Mouse (Mus musculus) CH12.LX (cell line): ENCODE data around the gene Nup62. TPM values are rescaled to one million over a fixed set of nuclear protein-coding genes. Genes with fewer than 3 reads are reported as not detected.

Source experiments
- DNase-seq: peaks from one replicate; pipeline ENCODE4 v3.0.0-alpha.2; 2013; ENCODE audit errors: extremely low read depth
- H3K27ac ChIP-seq: 2 replicates; pipeline ENCODE4 v1.5.1; 2012; ENCODE audit warnings: low read depth, mild to moderate bottlenecking, control low read depth, moderate library complexity; ENCODE audit not compliant: insufficient read depth
- H3K27me3 ChIP-seq: replicated peaks from 2 replicates; pipeline ENCODE3; 2012; ENCODE audit warnings: inconsistent platforms
- H3K36me3 ChIP-seq, 2 experiments: replicated peaks in 1 of 2; 2 replicates each; pipeline versions ENCODE3 to v1.6.1; 2012; ENCODE audit warnings: inconsistent platforms in 1 of 2, low read length in 1 of 2, mild to moderate bottlenecking in 1 of 2, mixed read lengths in 1 of 2, moderate library complexity in 1 of 2; ENCODE audit not compliant: control insufficient read depth in 1 of 2, insufficient read depth in 1 of 2
- H3K4me1 ChIP-seq, 2 experiments: 2 replicates each; pipeline ENCODE4 v1.6.1; 2012; ENCODE audit warnings: inconsistent platforms in 1 of 2, moderate library complexity in 1 of 2; ENCODE audit not compliant: insufficient read depth in 2 of 2, control insufficient read depth in 1 of 2
- H3K4me2 ChIP-seq: 2 replicates; pipeline ENCODE4 v1.6.1; 2012; ENCODE audit warnings: low read depth, mild to moderate bottlenecking, control low read depth; ENCODE audit not compliant: poor library complexity, insufficient read depth, severe bottlenecking
- H3K4me3 ChIP-seq, 3 experiments: fragments of 150-350 bp in 1 of 3; sonication (generic) in 1 of 3; replicated peaks in 1 of 3; 2 replicates each; pipeline versions ENCODE3 to v1.5.1; 2011 to 2012; ENCODE audit warnings: low read depth in 2 of 3, low read length in 2 of 3, mild to moderate bottlenecking in 2 of 3, moderate library complexity in 2 of 3, control low read depth in 1 of 3, improper control_type of control experiment in 1 of 3, inconsistent platforms in 1 of 3, mixed read lengths in 1 of 3; ENCODE audit not compliant: poor library complexity in 1 of 3
- H3K79me2 ChIP-seq: replicated peaks from 2 replicates; pipeline ENCODE4 v1.6.1; 2012; ENCODE audit warnings: mild to moderate bottlenecking, moderate library complexity; ENCODE audit not compliant: control insufficient read depth, poor library complexity, insufficient read depth, severe bottlenecking; ENCODE audit errors: extremely low read depth
- H3K9ac ChIP-seq: 2 replicates; pipeline ENCODE4 v1.6.1; 2012; ENCODE audit warnings: low read depth, mild to moderate bottlenecking, control low read depth, moderate library complexity; ENCODE audit not compliant: insufficient read depth
- H3K9me3 ChIP-seq: replicated peaks from 2 replicates; pipeline ENCODE3; 2012; ENCODE audit warnings: low read length, inconsistent platforms, mixed read lengths
- BHLHE40 ChIP-seq: IDR thresholded peaks from 2 replicates; pipeline ENCODE4 v1.6.1; 2011; ENCODE audit warnings: mild to moderate bottlenecking, low read depth, low read length, improper control_type of control experiment
- CHD1 ChIP-seq: IDR thresholded peaks from 2 replicates; pipeline ENCODE4 v1.6.1; 2012; ENCODE audit warnings: low read depth, low read length, improper control_type of control experiment, inconsistent platforms
- CHD2 ChIP-seq: IDR thresholded peaks from 2 replicates; pipeline ENCODE4 v1.6.1; 2011; ENCODE audit warnings: low read length, improper control_type of control experiment
- CTCF ChIP-seq, 2 experiments: IDR thresholded peaks in 1 of 2; conservative IDR thresholded peaks in 1 of 2; 2 replicates each; pipeline ENCODE4 v1.5.1; 2011 to 2012; ENCODE audit warnings: low read depth in 2 of 2, low read length in 2 of 2, improper control_type of control experiment in 1 of 2, inconsistent platforms in 1 of 2, mild to moderate bottlenecking in 1 of 2, moderate library complexity in 1 of 2
- E2F4 ChIP-seq: IDR thresholded peaks from 2 replicates; pipeline ENCODE4 v1.6.1; 2011; ENCODE audit warnings: low read depth, low read length, improper control_type of control experiment; ENCODE audit not compliant: insufficient replicate concordance
- ELF1 ChIP-seq: IDR thresholded peaks from 2 replicates; pipeline ENCODE4 v1.6.1; 2014; ENCODE audit warnings: low read depth, mild to moderate bottlenecking, inconsistent platforms, low read length, improper control_type of control experiment
- EP300 ChIP-seq: IDR thresholded peaks from 2 replicates; pipeline ENCODE4 v1.6.1; 2011; ENCODE audit warnings: low read length, improper control_type of control experiment
- ETS1 ChIP-seq: conservative IDR thresholded peaks from 2 replicates; pipeline ENCODE4 v1.6.1; 2012; ENCODE audit warnings: low read depth, mild to moderate bottlenecking, inconsistent platforms, low read length, improper control_type of control experiment, moderate library complexity
- GABPA ChIP-seq: IDR thresholded peaks from 2 replicates; pipeline ENCODE4 v1.6.1; 2012; ENCODE audit warnings: low read depth, low read length, improper control_type of control experiment, inconsistent platforms; ENCODE audit not compliant: insufficient replicate concordance
- HCFC1 ChIP-seq: IDR thresholded peaks from 2 replicates; pipeline ENCODE4 v1.6.1; 2012; ENCODE audit warnings: low read depth, mild to moderate bottlenecking, inconsistent platforms, low read length, improper control_type of control experiment
- IRF4 ChIP-seq: IDR thresholded peaks from 2 replicates; pipeline ENCODE4 v1.6.1; 2014; ENCODE audit warnings: low read depth, mild to moderate bottlenecking, inconsistent platforms, low read length, improper control_type of control experiment
- JUN ChIP-seq: IDR thresholded peaks from 2 replicates; pipeline ENCODE4 v1.6.1; 2011; ENCODE audit warnings: low read depth, mild to moderate bottlenecking, low read length, improper control_type of control experiment, moderate library complexity; ENCODE audit not compliant: insufficient read depth
- KAT2A ChIP-seq: IDR thresholded peaks from 2 replicates; pipeline ENCODE4 v1.6.1; 2012; ENCODE audit warnings: low read length, improper control_type of control experiment, inconsistent platforms; ENCODE audit not compliant: insufficient replicate concordance
- MAFK ChIP-seq: IDR thresholded peaks from 2 replicates; pipeline ENCODE4 v1.6.1; 2011; ENCODE audit warnings: low read length, improper control_type of control experiment; ENCODE audit not compliant: insufficient replicate concordance
- MAX ChIP-seq: IDR thresholded peaks from 2 replicates; pipeline ENCODE4 v1.6.1; 2011; ENCODE audit warnings: low read length, improper control_type of control experiment
- MAZ ChIP-seq: IDR thresholded peaks from 2 replicates; pipeline ENCODE4 v1.6.1; 2012; ENCODE audit warnings: low read depth, mild to moderate bottlenecking, inconsistent platforms, low read length, improper control_type of control experiment, moderate library complexity
- MEF2A ChIP-seq: IDR thresholded peaks from 2 replicates; pipeline ENCODE4 v1.6.1; 2014; ENCODE audit warnings: low read depth, mild to moderate bottlenecking, inconsistent platforms, low read length, improper control_type of control experiment, borderline replicate concordance
- MXI1 ChIP-seq: IDR thresholded peaks from 2 replicates; pipeline ENCODE4 v1.6.1; 2011; ENCODE audit warnings: mild to moderate bottlenecking, low read depth, low read length, improper control_type of control experiment
- MYC ChIP-seq: IDR thresholded peaks from 2 replicates; pipeline ENCODE4 v1.6.1; 2011; ENCODE audit warnings: low read depth, mild to moderate bottlenecking, improper control_type of control experiment, low read length
- NELFE ChIP-seq: IDR thresholded peaks from 2 replicates; pipeline ENCODE4 v1.6.1; 2011; ENCODE audit warnings: low read depth, low read length, improper control_type of control experiment
- NRF1 ChIP-seq: IDR thresholded peaks from 2 replicates; pipeline ENCODE4 v1.6.1; 2014; ENCODE audit warnings: low read depth, mild to moderate bottlenecking, inconsistent platforms, low read length, improper control_type of control experiment, moderate library complexity
- PAX5 ChIP-seq: IDR thresholded peaks from 2 replicates; pipeline ENCODE4 v1.6.1; 2012; ENCODE audit warnings: low read length, inconsistent platforms, mixed read lengths
- POLR2A ChIP-seq: IDR thresholded peaks from 2 replicates; pipeline ENCODE4 v1.6.1; 2011; ENCODE audit warnings: low read depth, mild to moderate bottlenecking, improper control_type of control experiment, low read length
- POLR2AphosphoS2 ChIP-seq: IDR thresholded peaks from 2 replicates; pipeline ENCODE4 v1.6.1; 2011; ENCODE audit warnings: low read depth, low read length, improper control_type of control experiment
- RAD21 ChIP-seq: IDR thresholded peaks from 2 replicates; pipeline ENCODE4 v1.6.1; 2011; ENCODE audit warnings: low read depth, mild to moderate bottlenecking, low read length, improper control_type of control experiment, moderate library complexity
- RCOR1 ChIP-seq: conservative IDR thresholded peaks from 2 replicates; pipeline ENCODE4 v1.6.1; 2012; ENCODE audit warnings: low read depth, mild to moderate bottlenecking, inconsistent platforms, low read length, improper control_type of control experiment
- SIN3A ChIP-seq: IDR thresholded peaks from 2 replicates; pipeline ENCODE4 v1.6.1; 2012; ENCODE audit warnings: low read length, improper control_type of control experiment, inconsistent platforms
- SMC3 ChIP-seq: IDR thresholded peaks from 2 replicates; pipeline ENCODE4 v1.6.1; 2011; ENCODE audit warnings: low read depth, low read length, improper control_type of control experiment
- TBP ChIP-seq: conservative IDR thresholded peaks from 2 replicates; pipeline ENCODE4 v1.6.1; 2011; ENCODE audit warnings: low read depth, low read length, improper control_type of control experiment
- TCF12 ChIP-seq: IDR thresholded peaks from 2 replicates; pipeline ENCODE4 v1.6.1; 2014; ENCODE audit warnings: low read depth, mild to moderate bottlenecking, inconsistent platforms, low read length, improper control_type of control experiment
- UBTF ChIP-seq: IDR thresholded peaks from 2 replicates; pipeline ENCODE4 v1.6.1; 2012; ENCODE audit warnings: low read depth, mild to moderate bottlenecking, inconsistent platforms, low read length, improper control_type of control experiment, moderate library complexity
- USF1 ChIP-seq: IDR thresholded peaks from 2 replicates; pipeline ENCODE4 v1.6.1; 2014; ENCODE audit warnings: low read depth, mild to moderate bottlenecking, inconsistent platforms, low read length, improper control_type of control experiment
- USF2 ChIP-seq: conservative IDR thresholded peaks from 2 replicates; pipeline ENCODE4 v1.6.1; 2011; ENCODE audit warnings: low read depth, low read length, improper control_type of control experiment
- ZC3H11A ChIP-seq: IDR thresholded peaks from 2 replicates; pipeline ENCODE4 v1.6.1; 2012; ENCODE audit warnings: low read depth, mild to moderate bottlenecking, inconsistent platforms, low read length, improper control_type of control experiment
- ZKSCAN1 ChIP-seq: IDR thresholded peaks from 2 replicates; pipeline ENCODE4 v1.6.1; 2012; ENCODE audit warnings: low read depth, inconsistent platforms, low read length, improper control_type of control experiment, borderline replicate concordance
- ZMIZ1 ChIP-seq: IDR thresholded peaks from 2 replicates; pipeline ENCODE4 v1.6.1; 2012; ENCODE audit warnings: low read depth, mild to moderate bottlenecking, inconsistent platforms, low read length, improper control_type of control experiment
- ZNF384 ChIP-seq: IDR thresholded peaks from 2 replicates; pipeline ENCODE4 v1.6.1; 2012; ENCODE audit warnings: low read depth, low read length, improper control_type of control experiment, inconsistent platforms
- dilution Hi-C: fragments of 300-500 bp; cut with MboI; formaldehyde crosslinking; loops from 2 replicates; pipeline ENCODE4 v1.14.3; 2020; ENCODE audit warnings: low sequenced_read_pairs; ENCODE audit not compliant: extremely low pct_unique_long_range_greater_than_20kb, extremely low pct_ligation_motif_present
- in situ Hi-C: fragments of 300-500 bp; cut with MboI; formaldehyde crosslinking; loops from 3 replicates; pipeline ENCODE4 v1.14.3; 2019; ENCODE audit warnings: low sequenced_read_pairs, low pct_ligation_motif_present, low pct_unique_long_range_greater_than_20kb, mixed read lengths
- polyA plus RNA-seq: library from polyadenylated mRNA; unstranded; fragments of >175 nt; gene quantifications from 2 replicates; pipeline ENCODE4 v1.2.1, GENCODE M21; 2012; ENCODE audit warnings: low read depth; ENCODE audit not compliant: insufficient read length
- total RNA-seq, 2 experiments: library from RNA; depleted of rRNA; stranded (reverse); fragments of 300-350 nt in 1 of 2; fragments of >200 nt in 1 of 2; gene quantifications; 2 replicates each; pipeline ENCODE4 v1.2.3; 2012 to 2014

The Nup62 gene
- total and polyA plus RNA-seq, 3 experiments: 93.3 to 151 (median 101) TPM

DNA sequence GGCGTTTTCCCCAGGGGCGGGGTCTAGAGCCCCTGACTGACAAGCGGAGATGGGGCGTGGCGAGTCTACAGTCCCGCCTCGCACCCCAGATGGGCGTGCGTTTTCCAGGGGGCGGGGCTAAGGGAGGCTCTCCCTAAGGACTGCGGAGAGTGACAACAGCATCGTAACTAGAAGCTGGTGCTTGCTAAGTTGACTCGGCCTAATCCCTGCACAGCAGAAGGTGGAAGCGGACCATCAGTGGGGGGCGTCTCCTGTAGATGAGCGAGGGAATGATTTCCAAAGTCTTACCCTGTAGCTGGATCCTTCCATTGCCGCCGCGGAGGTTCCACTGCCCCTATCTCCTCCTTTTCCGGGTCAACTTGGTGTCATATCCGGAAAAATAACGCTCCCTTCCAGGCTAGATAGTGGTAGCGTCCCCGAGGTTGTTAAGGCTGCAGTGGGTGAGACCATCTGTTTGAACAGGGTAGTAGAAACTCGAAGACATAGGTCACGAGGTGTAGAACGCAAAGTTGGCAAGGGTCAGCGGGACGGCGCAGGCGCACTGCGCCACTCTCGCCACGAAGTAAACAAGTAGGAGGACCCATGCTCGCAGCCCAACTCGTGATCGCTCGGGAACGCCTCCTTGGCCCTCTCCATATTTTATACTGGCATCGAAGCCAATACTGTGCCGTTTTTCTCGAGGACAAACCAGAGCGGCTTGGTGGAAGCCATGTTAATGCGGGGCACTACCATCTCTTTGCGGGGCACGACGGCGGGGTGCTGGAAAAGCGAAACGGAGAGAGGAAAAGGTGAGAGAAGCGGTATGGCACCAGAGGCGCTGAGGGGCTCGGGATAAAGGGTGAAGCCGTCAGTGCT lies 32.9 kb downstream of the Nup62 start, which contains the start of the genes Akt1s1 and Tbc1d17:
TSS of gene Akt1s1 (plus strand) at position 431 of the 855 bp plus-strand sequence.
TSS of gene Tbc1d17 (minus strand) at position 519 of the 855 bp plus-strand sequence.
- in situ Hi-C loops: no loop called here
- Histone ChIP-seq H3K36me3 (peaks cover 39 to 61% of the 10 kb centered on the region in 2 experiments), H3K4me1 (peaks cover 14 to 48% of the 10 kb centered on the region in 2 experiments)
- peak; percentile 99 for TF ChIP-seq RCOR1
- peak; percentile 65 for TF ChIP-seq ETS1
- TF ChIP-seq MAFK: peak; percentile 30; the same call in 1 of the 2 replicates
- peak; percentile 97 for TF ChIP-seq MAX
- 0 out of 2 replicates have a peak, but pooled peaks have one; percentile 15 for TF ChIP-seq JUN
- peak; percentile 81 for TF ChIP-seq ELF1
- peak; percentile 22; the same call in 1 of the 2 replicates for TF ChIP-seq UBTF
- TF ChIP-seq ZKSCAN1: no peak
- TF ChIP-seq CTCF (conservative IDR thresholded peaks at IDR 0.05 in 1 of 2, IDR thresholded peaks at IDR 0.05 in 1 of 2; ENCODE audit: low read depth in 2 of 2, low read length in 2 of 2): no peak
- TF ChIP-seq IRF4: peak; percentile 70
- peak; percentile 91 for TF ChIP-seq SIN3A
- no peak for TF ChIP-seq ZC3H11A
- peak; percentile 60; the same call in 1 of the 2 replicates for TF ChIP-seq NELFE
- TF ChIP-seq TCF12: peak; percentile 68
- TF ChIP-seq EP300: peak; percentile 45
- peak; percentile 90; the same call in 1 of the 2 replicates for TF ChIP-seq KAT2A
- peak; percentile 76; the same call in 1 of the 2 replicates for TF ChIP-seq ZMIZ1
- TF ChIP-seq NRF1: peak; percentile 86
- TF ChIP-seq E2F4: peak; percentile 79; the same call in 1 of the 2 replicates
- TF ChIP-seq USF1: peak; percentile 91
- TF ChIP-seq HCFC1: peak; percentile 86
- TF ChIP-seq CHD1: peak; percentile 99
- TF ChIP-seq PAX5: no peak
- no peak for TF ChIP-seq TBP
- no peak for TF ChIP-seq SMC3
- TF ChIP-seq CHD2: peak; percentile 85; the same call in 1 of the 2 replicates
- peak; percentile 40 for TF ChIP-seq MEF2A
- TF ChIP-seq POLR2A: peak; percentile 50; the same call in 1 of the 2 replicates
- TF ChIP-seq USF2: peak; percentile 87
- peak; percentile 84 for TF ChIP-seq MYC
- 0 out of 2 replicates have a peak, but pooled peaks have one; percentile 53 for TF ChIP-seq MXI1
- peak; percentile 17; the same call in 1 of the 2 replicates for TF ChIP-seq GABPA
- no peak for TF ChIP-seq RAD21
- peak; percentile 92 for TF ChIP-seq MAZ
- no peak for TF ChIP-seq POLR2AphosphoS2
- no peak for TF ChIP-seq ZNF384
- TF ChIP-seq BHLHE40: peak; percentile 93

More for the DNA sequence above, 32.9 kb downstream of the Nup62 start, which contains the start of the genes Akt1s1 and Tbc1d17:
- H3K4me2 ChIP-seq: peak within 1 kb of the TSS; percentile 79
- H3K9me3 ChIP-seq: no peaks in the 10 kb centered on the region
- peak within 1 kb of the TSS; percentile 81 to 98 (median 93) for H3K4me3 ChIP-seq
- dilution Hi-C loops: no loop called here
- no peaks in the 10 kb centered on the region for H3K27me3 ChIP-seq
- peak; percentile 99 for DNase-seq
- peaks cover 28% of the 10 kb centered on the region for H3K79me2 ChIP-seq
- peak within 1 kb of the TSS; percentile 94 for H3K27ac ChIP-seq
- H3K9ac ChIP-seq: peak within 1 kb of the TSS; percentile 97
